In genomic region chr13:76021782-76022181, GRCm38 (mm10) we compare ENCODE assay signal across 12 mouse cellular contexts. TPM values are rescaled to one million over a fixed set of nuclear protein-coding genes. Genes with fewer than 3 reads are reported as not detected.
DNase-seq lines count a peak whose midpoint lies in the region; ATAC-seq and TF ChIP-seq lines count a peak whose summit lies in the region.
"Had no signal": no experiment of that assay in that cellular context is flagged by ENCODE, and none has a peak within 500 bp of the region (broad histone marks: within the 10 kb centered on the region; RNA-seq: fewer than 3 reads in every experiment).

No protein-coding gene starts in this region.

- DNase-seq in forebrain, embryonic 14.5 days (ENCODE audit: low spot score) = peak; percentile 42
- DNase-seq in layer of hippocampus, adult 11-12 months (ENCODE audit: low spot score) = peak; percentile 15
- DNase-seq in layer of hippocampus, postnatal 25 days (ENCODE audit: extremely low spot score in 1 of 2, low spot score in 1 of 2) = no peak
- peak; percentile 10 for DNase-seq in right cerebral cortex, adult 18-20 months
- DNase-seq in right cerebral cortex, postnatal 10 days (ENCODE audit: low spot score in 2 of 2) = no peak
- DNase-seq in stomach, postnatal 0 days (ENCODE audit: low spot score) = no peak
- no peak for DNase-seq in gastrocnemius, postnatal 36 days

- peak; percentile 61 for TF ChIP-seq CTCF in stomach, postnatal 0 days (IDR thresholded peaks at IDR 0.05; ENCODE audit: low read depth)

- H3K9ac ChIP-seq in forebrain, embryonic 14.5 days (ENCODE audit: low read length) = no peak overlapping the region
- H3K9ac ChIP-seq in forebrain, embryonic 16.5 days (replicated peaks; ENCODE audit: low read depth, low read length) = no peak overlapping the region
- no peak overlapping the region for H3K9ac ChIP-seq in stomach, postnatal 0 days (ENCODE audit: low read length)
- H3K9ac ChIP-seq: embryonic facial prominence, embryonic 12.5 days; heart, embryonic 13.5 days; lung, embryonic 15.5 days had no signal

- no peak overlapping the region for H3K4me2 ChIP-seq in forebrain, embryonic 14.5 days (ENCODE audit: low read length)
- no peak overlapping the region for H3K4me2 ChIP-seq in forebrain, embryonic 16.5 days (ENCODE audit: low read length)
- no peak overlapping the region for H3K4me2 ChIP-seq in stomach, postnatal 0 days (replicated peaks; ENCODE audit: low read depth)
- H3K4me2 ChIP-seq: embryonic facial prominence, embryonic 12.5 days; heart, embryonic 13.5 days; lung, embryonic 15.5 days had no signal

- H3K4me3 ChIP-seq in forebrain, embryonic 14.5 days (ENCODE audit: low read depth, low read length) = no peak overlapping the region
- H3K4me3 ChIP-seq in forebrain, embryonic 16.5 days (replicated peaks; ENCODE audit: low read length) = no peak overlapping the region
- no peak overlapping the region for H3K4me3 ChIP-seq in stomach, postnatal 0 days (ENCODE audit: low read depth, low read length)
- H3K4me3 ChIP-seq: embryonic facial prominence, embryonic 12.5 days; heart, embryonic 13.5 days; lung, embryonic 15.5 days had no signal

- ATAC-seq in forebrain, embryonic 14.5 days = no peak
- no peak for ATAC-seq in forebrain, embryonic 16.5 days
- ATAC-seq in stomach, postnatal 0 days (ENCODE audit: low FRiP score, low TSS enrichment) = no peak
- ATAC-seq: inflammation-experienced regulatory T-cells, adult 6 months had no signal

- no peaks in the 10 kb centered on the region for H3K27me3 ChIP-seq in forebrain, embryonic 14.5 days (replicated peaks; ENCODE audit: control insufficient read depth, insufficient read depth, low read length)
- H3K27me3 ChIP-seq in forebrain, embryonic 16.5 days (replicated peaks; ENCODE audit: control insufficient read depth, insufficient read depth, low read length) = no peaks in the 10 kb centered on the region
- H3K27me3 ChIP-seq in stomach, postnatal 0 days (ENCODE audit: control insufficient read depth, insufficient read depth, low read length) = no peaks in the 10 kb centered on the region
- H3K27me3 ChIP-seq: embryonic facial prominence, embryonic 12.5 days; lung, embryonic 15.5 days had no signal

- intact Hi-C loops in gastrocnemius, postnatal 36 days (cut with DNase I) = loop anchor here (10.0 kb wide), 1 partner anchor 317 kb away; the partner anchor contains the start of gene Ell2

- no peak overlapping the region for H3K27ac ChIP-seq in forebrain, embryonic 14.5 days (ENCODE audit: low read depth, low read length)
- H3K27ac ChIP-seq in forebrain, embryonic 16.5 days (ENCODE audit: low read length) = no peak overlapping the region
- no peak overlapping the region for H3K27ac ChIP-seq in stomach, postnatal 0 days (replicated peaks)
- H3K27ac ChIP-seq: embryonic facial prominence, embryonic 12.5 days; heart, embryonic 13.5 days; lung, embryonic 15.5 days had no signal

- peaks cover 6% of the 10 kb centered on the region; the same call in 1 of the 2 replicates for H3K4me1 ChIP-seq in forebrain, embryonic 14.5 days (ENCODE audit: control insufficient read depth, insufficient read depth, low read length)
- peaks cover 5% of the 10 kb centered on the region for H3K4me1 ChIP-seq in forebrain, embryonic 16.5 days (replicated peaks; ENCODE audit: control insufficient read depth, insufficient read depth, low read length)
- H3K4me1 ChIP-seq in stomach, postnatal 0 days (replicated peaks; ENCODE audit: control insufficient read depth, insufficient read depth) = no peaks in the 10 kb centered on the region

- 89% methylated on average over 2 of the region's 2 CpGs for WGBS in forebrain, embryonic 14.5 days
- 92% methylated on average over 2 of the region's 2 CpGs for WGBS in forebrain, embryonic 16.5 days
- 88% methylated on average over 2 of the region's 2 CpGs for WGBS in stomach, postnatal 0 days

- H3K36me3 ChIP-seq in forebrain, embryonic 14.5 days (ENCODE audit: control insufficient read depth, insufficient read depth, low read length) = no peaks in the 10 kb centered on the region
- H3K36me3 ChIP-seq in forebrain, embryonic 16.5 days (ENCODE audit: control insufficient read depth, insufficient read depth) = no peaks in the 10 kb centered on the region
- H3K36me3 ChIP-seq in stomach, postnatal 0 days (ENCODE audit: control insufficient read depth, insufficient read depth, low read length) = no peaks in the 10 kb centered on the region
- H3K36me3 ChIP-seq: embryonic facial prominence, embryonic 12.5 days; heart, embryonic 13.5 days; lung, embryonic 15.5 days had no signal

- H3K9me3 ChIP-seq in forebrain, embryonic 14.5 days (replicated peaks; ENCODE audit: control insufficient read depth, low read length) = no peaks in the 10 kb centered on the region
- H3K9me3 ChIP-seq in forebrain, embryonic 16.5 days (ENCODE audit: control insufficient read depth, low read length) = no peaks in the 10 kb centered on the region
- H3K9me3 ChIP-seq in stomach, postnatal 0 days (ENCODE audit: control insufficient read depth, low read length) = no peaks in the 10 kb centered on the region
- H3K9me3 ChIP-seq: embryonic facial prominence, embryonic 12.5 days; heart, embryonic 13.5 days; lung, embryonic 15.5 days had no signal

- TF ChIP-seq EP300 in stomach, postnatal 0 days (optimal IDR thresholded peaks at IDR 0.05) = no peak

RNA-seq across cellular contexts. Expression of gene Rfesd, which starts 3.3 kb away (rescaled TPM):
- 18.7 and 27.9 TPM in 2 replicates for polyA plus RNA-seq in forebrain, embryonic 14.5 days (2014; fragmentation: Nextera tagmentation; extraction: Ambion mirVana)
- polyA plus RNA-seq in forebrain, embryonic 16.5 days (2015; fragmentation: Nextera tagmentation; extraction: Ambion mirVana) = 16.7 and 20.2 TPM in 2 replicates
- 10 to 100 TPM; 17.0 TPM for total RNA-seq in layer of hippocampus, postnatal 25 days (2021)
- polyA plus RNA-seq in stomach, postnatal 0 days (2015; fragmentation: Nextera tagmentation; extraction: Ambion mirVana) = 18.6 and 21.6 TPM in 2 replicates
- 10 to 100 TPM; 17.6 to 19.6 TPM for total RNA-seq in gastrocnemius, postnatal 36 days (2021)

RNA-seq across cellular contexts. Expression of gene Gpr150, which starts 35.0 kb away (rescaled TPM):
- 0.83 and 1.2 TPM in 2 replicates for polyA plus RNA-seq in forebrain, embryonic 14.5 days (2014; fragmentation: Nextera tagmentation; extraction: Ambion mirVana)
- 1.5 and 1.8 TPM in 2 replicates for polyA plus RNA-seq in forebrain, embryonic 16.5 days (2015; fragmentation: Nextera tagmentation; extraction: Ambion mirVana)
- 1 to 10 TPM; 1.7 to 1.9 TPM for total RNA-seq in layer of hippocampus, postnatal 25 days (2021)
- polyA plus RNA-seq in stomach, postnatal 0 days (2015; fragmentation: Nextera tagmentation; extraction: Ambion mirVana) = 0.12 and 0.18 TPM in 2 replicates
- not detected for total RNA-seq in gastrocnemius, postnatal 36 days (2021)
- polyA plus RNA-seq: heart, embryonic 13.5 days; inflammation-experienced regulatory T-cells, adult 6 months; lung, embryonic 15.5 days had no signal

RNA-seq across cellular contexts. Expression of gene Spata9, which starts 54.8 kb away (rescaled TPM):
- 2.2 and 2.4 TPM in 2 replicates for polyA plus RNA-seq in forebrain, embryonic 14.5 days (2014; fragmentation: Nextera tagmentation; extraction: Ambion mirVana)
- 1.8 and 2.6 TPM in 2 replicates for polyA plus RNA-seq in forebrain, embryonic 16.5 days (2015; fragmentation: Nextera tagmentation; extraction: Ambion mirVana)
- total RNA-seq in layer of hippocampus, postnatal 25 days (2021) = not detected
- 0.30 and 0.42 TPM in 2 replicates for polyA plus RNA-seq in stomach, postnatal 0 days (2015; fragmentation: Nextera tagmentation; extraction: Ambion mirVana)
- total RNA-seq in gastrocnemius, postnatal 36 days (2021) = not detected
- polyA plus RNA-seq: inflammation-experienced regulatory T-cells, adult 6 months had no signal

Comparison
In these comparisons a context has a peak if more than half of its experiments do, and no peak if none do; other contexts are left out.
1. DNase-seq: peak in forebrain, embryonic 14.5 days (single experiment), layer of hippocampus, adult 11-12 months (single experiment) and right cerebral cortex, adult 18-20 months (single experiment); none in layer of hippocampus, postnatal 25 days (0 of 2), right cerebral cortex, postnatal 10 days (0 of 2), stomach, postnatal 0 days (single experiment) and gastrocnemius, postnatal 36 days (0 of 2).